Mouse (Mus musculus) intestine, embryonic 14.5 days (tissue): Measurements from ENCODE around the gene Espnl. TPM values are rescaled to one million over a fixed set of nuclear protein-coding genes. Genes with fewer than 3 reads are reported as not detected.

Experiments
- ATAC-seq: fragments of 200-750 bp; cut with Nextera tagmentation; replicated peaks from 2 replicates; pipeline ENCODE4 v1.8.0; 2017; ENCODE audit warnings: low read depth, moderate number of reproducible peaks, moderate TSS enrichment, moderate library complexity; ENCODE audit not compliant: low FRiP score, low TSS enrichment
- DNase-seq: peaks from one replicate; pipeline ENCODE4 v3.0.0-alpha.2; 2018; ENCODE audit warnings: low spot score
- H3K27ac ChIP-seq: fragments of 300-500 bp; sonication (generic); 2 replicates; pipeline ENCODE4 v1.5.1; 2014; ENCODE audit warnings: low read depth, mild to moderate bottlenecking, control low read depth
- H3K27me3 ChIP-seq: fragments of 300-500 bp; sonication (generic); replicated peaks from 2 replicates; pipeline ENCODE4 v1.6.1; 2014; ENCODE audit warnings: low read length, control low read depth; ENCODE audit not compliant: control insufficient read depth, insufficient read depth
- H3K36me3 ChIP-seq: fragments of 300-500 bp; sonication (generic); 2 replicates; pipeline ENCODE4 v1.6.1; 2014; ENCODE audit warnings: low read length, control low read depth; ENCODE audit not compliant: control insufficient read depth, insufficient read depth
- H3K4me1 ChIP-seq: fragments of 300-500 bp; sonication (generic); replicated peaks from 2 replicates; pipeline ENCODE4 v1.6.1; 2014; ENCODE audit warnings: low read length, control low read depth, mixed read lengths; ENCODE audit not compliant: control insufficient read depth, insufficient read depth
- H3K4me2 ChIP-seq: fragments of 300-500 bp; sonication (generic); 2 replicates; pipeline ENCODE4 v1.6.1; 2014; ENCODE audit warnings: low read length
- H3K4me3 ChIP-seq: fragments of 300-500 bp; sonication (generic); 2 replicates; pipeline ENCODE4 v1.5.1; 2014; ENCODE audit warnings: low read depth, low read length, control low read depth, mixed read lengths
- H3K9ac ChIP-seq: fragments of 300-500 bp; sonication (generic); 2 replicates; pipeline ENCODE4 v1.6.1; 2014; ENCODE audit warnings: mild to moderate bottlenecking, low read length
- H3K9me3 ChIP-seq: fragments of 300-500 bp; sonication (generic); 2 replicates; pipeline ENCODE4 v1.6.1; 2016; ENCODE audit warnings: low read length, control low read depth; ENCODE audit not compliant: control insufficient read depth
- WGBS: fragments of 180-500 bp; shearing (Covaris S2); extraction: QIAGEN DNeasy Blood & Tissue Kit; methylation state at CpG from one replicate; pipeline ENCODE4 v1.1.7; 2014; 5-methylcytosine and 5-hydroxymethylcytosine counted together
- polyA plus RNA-seq: library from polyadenylated mRNA; unstranded; fragments of >200 nt; fragmentation: Nextera tagmentation; extraction: Ambion mirVana; gene quantifications from 2 replicates; pipeline ENCODE4 v1.2.1, GENCODE M21; 2014

The Espnl gene
- polyA plus RNA-seq = not detected in 2 replicates

- no peaks in the 10 kb centered on the region for H3K36me3 ChIP-seq
- no peaks in the 10 kb centered on the region for H3K4me1 ChIP-seq
- no peaks in the 10 kb centered on the region for H3K27me3 ChIP-seq
- H3K4me3 ChIP-seq = no peak within 1 kb of the TSS
- no peak within 1 kb of the TSS for H3K27ac ChIP-seq
- no peak within 1 kb of the TSS for H3K4me2 ChIP-seq
- no peaks in the 10 kb centered on the region for H3K9me3 ChIP-seq
- no peak for DNase-seq
- no peak for ATAC-seq
- WGBS = 65% methylated on average over 19 of the region's 19 CpGs
- no peak within 1 kb of the TSS for H3K9ac ChIP-seq
Measured at GRCm38 (mm10) chr1:91321760-91322438, at the start of gene Espnl. Gene Espnl, plus strand, starts transcription at chr1:91322075.

DNA sequence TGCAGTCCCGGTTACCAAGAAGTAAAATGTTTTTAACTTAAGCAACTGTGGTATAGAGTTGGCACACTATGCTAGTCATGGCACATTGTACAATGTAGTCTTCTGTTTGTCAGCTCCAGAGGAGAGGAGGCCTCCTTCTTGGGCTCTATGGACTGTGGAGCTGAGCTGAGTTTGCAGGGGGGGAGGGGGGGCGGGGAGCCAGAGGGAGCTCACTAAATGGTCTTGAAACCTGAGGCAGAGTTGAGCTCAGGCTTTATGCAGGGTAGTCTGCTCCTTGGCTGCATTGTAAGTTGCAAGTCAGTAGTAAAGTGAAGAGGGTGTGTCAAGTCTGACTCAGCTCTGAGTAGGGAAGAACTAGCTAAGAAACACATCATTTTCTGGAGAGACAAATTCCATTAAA is 49.6 kb upstream of the Espnl start:
- Histone ChIP-seq H3K27me3 (no peaks in the 10 kb centered on the region), H3K9ac (no peak overlapping the region), H3K4me2 (no peak overlapping the region), H3K27ac (no peak overlapping the region), H3K4me1 (no peaks in the 10 kb centered on the region), H3K36me3 (peaks cover 21% of the 10 kb centered on the region), H3K9me3 (no peaks in the 10 kb centered on the region), H3K4me3 (no peak overlapping the region)
- DNase-seq (no peak), ATAC-seq (no peak)
- 79% methylated on average over 2 of the region's 2 CpGs for WGBS

- Histone ChIP-seq H3K27me3 (no peaks in the 10 kb centered on the region), H3K27ac (no peak overlapping the region), H3K9ac (no peak overlapping the region), H3K36me3 (peaks cover 59% of the 10 kb centered on the region), H3K4me1 (no peaks in the 10 kb centered on the region), H3K9me3 (no peaks in the 10 kb centered on the region), H3K4me3 (no peak overlapping the region), H3K4me2 (no peak overlapping the region)
- WGBS = 96% methylated on average over 4 of the region's 4 CpGs
- peak; percentile 38 for DNase-seq
- no peak for ATAC-seq
Measured at GRCm38 (mm10) chr1:91276581-91276980, 45.3 kb upstream of the Espnl start.

- Histone ChIP-seq H3K36me3 (peaks cover 64% of the 10 kb centered on the region), H3K4me1 (no peaks in the 10 kb centered on the region), H3K4me2 (no peak overlapping the region), H3K27ac (no peak overlapping the region), H3K9ac (no peak overlapping the region), H3K9me3 (no peaks in the 10 kb centered on the region), H3K4me3 (no peak overlapping the region), H3K27me3 (no peaks in the 10 kb centered on the region)
- ATAC-seq (no peak), DNase-seq (peak; percentile 13)
- 91% methylated on average over 2 of the region's 2 CpGs for WGBS
Measured at GRCm38 (mm10) chr1:91277480-91277879, 44.4 kb upstream of the Espnl start.

GRCm38 (mm10) chr1:91278410-91279119 is 43.3 kb upstream of the Espnl start:
- Histone ChIP-seq H3K27ac (no peak overlapping the region), H3K4me2 (no peak overlapping the region), H3K4me3 (no peak overlapping the region), H3K9ac (no peak overlapping the region), H3K4me1 (no peaks in the 10 kb centered on the region), H3K27me3 (no peaks in the 10 kb centered on the region), H3K9me3 (no peaks in the 10 kb centered on the region), H3K36me3 (peaks cover 72% of the 10 kb centered on the region)
- ATAC-seq (no peak), DNase-seq (peak; percentile 32)
- 92% methylated on average over 3 of the region's 3 CpGs for WGBS

- no peak overlapping the region for H3K4me2 ChIP-seq
- H3K27me3 ChIP-seq = no peaks in the 10 kb centered on the region
- ATAC-seq = no peak
- H3K36me3 ChIP-seq = peaks cover 77% of the 10 kb centered on the region
- H3K4me3 ChIP-seq = no peak overlapping the region
- H3K9ac ChIP-seq = no peak overlapping the region
- DNase-seq = no peak
- no peak overlapping the region for H3K27ac ChIP-seq
- 90% methylated on average over 1 of the region's 1 CpGs for WGBS
- no peaks in the 10 kb centered on the region for H3K9me3 ChIP-seq
- H3K4me1 ChIP-seq = no peaks in the 10 kb centered on the region
Measured at GRCm38 (mm10) chr1:91279126-91279525, 42.7 kb upstream of the Espnl start.

DNA sequence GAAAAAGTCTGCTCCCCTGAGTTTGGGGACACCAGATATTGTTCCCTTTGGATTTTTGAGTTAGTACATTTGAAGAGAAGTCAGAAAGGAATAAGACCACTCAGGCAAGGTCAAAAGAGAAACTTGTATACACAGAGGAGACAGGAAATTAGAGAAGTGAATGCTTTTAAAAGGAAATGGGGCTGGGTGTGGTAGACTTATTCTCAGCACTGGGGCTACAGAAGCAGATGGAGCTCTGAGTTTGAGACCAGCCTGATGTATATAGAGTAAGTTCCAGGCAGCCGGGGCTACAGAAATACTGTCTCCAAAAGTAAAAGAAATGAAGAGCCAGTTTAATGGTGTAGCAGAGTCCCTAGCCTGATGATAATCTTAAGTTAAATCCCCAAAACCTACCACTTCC is 39.3 kb upstream of the Espnl start:
- Histone ChIP-seq H3K4me2 (no peak overlapping the region), H3K4me3 (no peak overlapping the region), H3K9ac (no peak overlapping the region), H3K9me3 (no peaks in the 10 kb centered on the region), H3K27me3 (no peaks in the 10 kb centered on the region), H3K27ac (no peak overlapping the region), H3K4me1 (no peaks in the 10 kb centered on the region), H3K36me3 (peaks cover 86% of the 10 kb centered on the region)
- 73% methylated on average over 1 of the region's 1 CpGs for WGBS
- ATAC-seq (no peak), DNase-seq (no peak)

GRCm38 (mm10) chr1:91289375-91289774 is 32.5 kb upstream of the Espnl start:
- DNase-seq (no peak), ATAC-seq (no peak)
- Histone ChIP-seq H3K4me1 (no peaks in the 10 kb centered on the region), H3K27me3 (no peaks in the 10 kb centered on the region), H3K27ac (no peak overlapping the region), H3K36me3 (peaks cover 42% of the 10 kb centered on the region), H3K4me3 (no peak overlapping the region), H3K9me3 (no peaks in the 10 kb centered on the region), H3K4me2 (no peak overlapping the region), H3K9ac (no peak overlapping the region)
- 100% methylated on average over 1 of the region's 1 CpGs for WGBS
